Mouse (Mus musculus): ENCODE data around the gene Ugt1a6b.
"Not testable (repeated sequence)": the region's sequence is repeated elsewhere in the genome, so short reads cannot be mapped to it uniquely, and the experiment has no call there.

Ugt1a6b gene

GRCm38 (mm10) chr1:88224029-88224776 is 121.2 kb downstream of the Ugt1a6b start:
- no peak for DNase-seq (ENCODE audit: low spot score)

- DNase-seq (ENCODE audit: low spot score): not testable (repeated sequence)
Observed at GRCm38 (mm10) chr1:88225301-88225700, 122.2 kb downstream of the Ugt1a6b start.

DNA sequence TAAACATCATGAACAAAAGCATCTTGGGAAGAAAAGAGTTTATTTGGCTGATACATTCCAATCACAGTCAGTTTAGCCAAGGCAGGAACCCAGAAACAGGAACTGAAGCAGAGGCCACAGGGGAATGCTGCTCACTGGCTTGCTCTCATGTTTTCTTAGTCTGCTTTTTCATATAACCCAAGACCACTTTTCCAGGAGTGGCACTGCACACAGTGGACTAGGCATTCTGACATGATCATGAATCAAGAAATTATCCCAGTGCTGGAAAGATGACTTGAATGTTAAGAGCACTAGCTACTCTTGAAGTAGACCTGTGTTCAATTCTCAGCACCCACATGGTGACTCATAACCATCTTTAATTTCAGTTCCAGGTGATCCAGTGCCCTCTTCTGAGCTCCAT is 122.7 kb downstream of the Ugt1a6b start:
- DNase-seq (ENCODE audit: low spot score): no peak

- no peak for DNase-seq (ENCODE audit: low spot score)
Observed at GRCm38 (mm10) chr1:88226670-88227379, 123.8 kb downstream of the Ugt1a6b start, which contains the start of gene Mroh2a. Gene Mroh2a, plus strand, starts transcription at chr1:88226986.

- DNase-seq (ENCODE audit: low spot score): no peak
Observed at GRCm38 (mm10) chr1:88227482-88227881, 124.4 kb downstream of the Ugt1a6b start.

GRCm38 (mm10) chr1:88228121-88228520 is 125.1 kb downstream of the Ugt1a6b start:
- DNase-seq (ENCODE audit: low spot score): no peak

DNA sequence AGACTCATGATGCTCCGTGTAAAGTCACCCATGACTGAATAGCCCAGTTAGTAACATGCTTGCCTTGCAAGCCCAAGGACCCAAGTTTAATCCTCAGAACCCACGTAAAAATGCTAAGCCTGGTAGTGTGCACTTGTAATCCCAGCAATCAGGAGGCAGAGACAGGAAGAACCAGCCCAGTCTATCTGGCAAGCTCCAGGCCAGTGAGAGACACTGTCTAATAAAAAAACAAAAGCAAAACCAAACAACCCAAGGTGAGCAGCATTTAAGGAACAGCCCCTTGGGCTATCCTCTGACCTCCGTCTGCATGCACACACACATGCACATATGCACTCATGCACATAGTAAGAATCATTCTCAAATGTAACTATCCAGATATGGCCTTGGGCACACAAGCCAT is 126.5 kb downstream of the Ugt1a6b start:
- DNase-seq (ENCODE audit: low spot score): no peak

DNA sequence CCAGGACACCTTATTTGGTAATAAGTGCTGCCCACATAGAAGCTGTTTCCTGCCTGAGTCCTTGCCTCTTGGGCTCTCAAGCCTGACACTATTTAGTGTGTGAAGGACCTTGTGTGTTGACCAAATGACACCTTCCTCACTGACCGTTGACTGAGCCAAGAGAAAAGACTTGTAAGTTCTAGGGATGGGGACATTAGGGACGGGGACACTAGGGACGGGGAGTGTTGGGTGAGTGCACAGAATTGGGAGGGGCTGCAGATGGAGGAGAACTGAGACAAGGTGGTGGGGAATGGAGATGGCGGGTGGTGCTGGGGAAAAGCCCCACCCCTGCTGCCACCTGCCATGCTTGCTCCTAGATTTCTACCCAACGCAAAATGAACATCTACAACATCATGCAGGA is 126.9 kb downstream of the Ugt1a6b start:
- DNase-seq (ENCODE audit: low spot score): no peak

DNA sequence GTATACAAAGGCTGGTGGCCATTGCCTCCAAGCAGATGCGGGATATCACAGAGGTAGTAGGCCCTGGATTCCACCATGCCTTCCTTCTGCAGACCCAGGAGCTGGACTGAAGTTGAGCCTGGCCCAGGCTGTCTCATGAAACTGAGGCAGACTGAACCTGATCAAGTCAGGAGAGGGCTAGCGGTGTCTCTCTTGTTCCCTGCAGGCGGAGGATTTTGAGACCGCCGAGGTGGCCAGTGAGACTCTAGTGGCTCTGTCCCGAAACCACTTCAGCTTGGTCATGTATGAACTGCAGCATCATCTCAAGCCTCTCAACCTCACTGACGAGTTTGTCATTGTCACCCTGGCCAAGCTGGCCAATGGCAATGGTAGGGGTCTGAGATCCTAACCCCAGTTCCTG is 127.4 kb downstream of the Ugt1a6b start:
- no peak for DNase-seq (ENCODE audit: low spot score)

DNA sequence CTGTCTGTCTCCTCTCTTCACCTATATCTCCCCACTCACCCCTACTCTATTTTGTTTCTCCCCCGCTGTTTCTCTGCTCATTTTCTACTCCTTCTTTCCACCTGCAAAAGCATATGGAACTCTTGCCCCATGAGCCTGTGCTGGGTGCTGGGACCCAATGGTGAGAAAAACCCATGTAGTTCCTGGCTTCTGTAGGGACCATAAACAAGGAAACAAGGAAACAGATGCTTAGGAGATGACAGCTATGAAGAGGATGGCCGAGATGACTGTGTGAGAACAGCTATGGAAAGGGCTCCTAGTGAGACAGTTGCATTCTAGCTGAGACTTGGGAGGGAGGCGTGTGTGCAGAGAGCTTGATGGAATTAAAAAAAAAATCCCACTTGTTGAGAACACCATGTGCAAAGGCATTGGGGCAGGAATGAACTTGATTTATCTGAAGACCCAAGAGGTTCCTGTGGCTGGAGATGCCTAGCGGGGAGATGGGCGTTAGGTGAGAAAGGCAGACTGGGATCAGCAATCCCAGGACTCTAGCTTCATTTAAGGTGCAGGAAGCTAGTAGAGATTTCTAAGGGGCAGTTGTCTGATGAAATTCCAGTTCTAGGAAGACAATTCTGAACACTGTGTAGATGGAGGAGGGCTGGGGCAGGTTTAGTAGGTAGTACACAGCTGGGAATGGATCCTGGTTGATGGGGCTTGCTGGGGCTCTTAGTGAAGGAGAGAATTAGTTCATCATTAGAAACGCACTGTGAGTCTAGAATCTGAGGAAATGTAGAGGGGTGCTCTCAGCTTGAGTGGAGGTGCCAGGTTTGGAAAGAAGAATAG is 128.1 kb downstream of the Ugt1a6b start:
- DNase-seq (ENCODE audit: low spot score): no peak

DNA sequence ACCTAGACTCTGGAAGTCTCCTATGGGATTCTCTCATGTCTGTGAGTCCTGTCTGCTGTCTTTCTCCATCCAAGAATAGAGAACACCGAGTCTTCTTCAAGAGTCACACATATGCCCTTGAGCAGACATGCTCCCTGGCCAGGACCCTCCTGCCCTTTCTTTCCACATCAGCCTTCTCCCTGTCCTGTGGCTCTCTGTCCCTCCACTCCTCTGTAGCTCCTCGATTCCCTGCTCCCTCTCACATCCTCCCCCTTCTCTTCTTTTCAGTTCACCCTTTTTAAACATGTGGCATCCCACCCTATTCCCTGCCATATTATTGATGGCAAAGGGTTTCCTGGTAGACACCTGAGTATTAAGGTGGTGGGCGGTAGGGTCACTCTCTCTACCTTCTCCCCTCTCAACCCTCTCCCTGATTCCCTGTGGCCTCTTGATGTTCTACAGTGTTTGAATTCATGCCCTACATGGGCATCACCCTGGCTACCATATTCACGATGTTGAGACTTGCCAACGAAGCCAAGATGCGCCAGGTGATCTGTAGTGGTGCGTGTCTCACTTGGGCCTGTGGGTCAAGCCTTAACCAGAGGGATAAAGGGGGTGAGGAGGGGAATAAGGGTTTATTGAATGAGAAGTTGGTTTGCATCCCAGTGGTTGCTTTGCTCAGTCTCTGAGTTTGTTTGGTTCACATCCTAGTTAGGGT is 128.9 kb downstream of the Ugt1a6b start:
- DNase-seq (ENCODE audit: low spot score): no peak

- DNase-seq (ENCODE audit: low spot score): no peak
Observed at GRCm38 (mm10) chr1:88232664-88233380, 129.8 kb downstream of the Ugt1a6b start.

DNA sequence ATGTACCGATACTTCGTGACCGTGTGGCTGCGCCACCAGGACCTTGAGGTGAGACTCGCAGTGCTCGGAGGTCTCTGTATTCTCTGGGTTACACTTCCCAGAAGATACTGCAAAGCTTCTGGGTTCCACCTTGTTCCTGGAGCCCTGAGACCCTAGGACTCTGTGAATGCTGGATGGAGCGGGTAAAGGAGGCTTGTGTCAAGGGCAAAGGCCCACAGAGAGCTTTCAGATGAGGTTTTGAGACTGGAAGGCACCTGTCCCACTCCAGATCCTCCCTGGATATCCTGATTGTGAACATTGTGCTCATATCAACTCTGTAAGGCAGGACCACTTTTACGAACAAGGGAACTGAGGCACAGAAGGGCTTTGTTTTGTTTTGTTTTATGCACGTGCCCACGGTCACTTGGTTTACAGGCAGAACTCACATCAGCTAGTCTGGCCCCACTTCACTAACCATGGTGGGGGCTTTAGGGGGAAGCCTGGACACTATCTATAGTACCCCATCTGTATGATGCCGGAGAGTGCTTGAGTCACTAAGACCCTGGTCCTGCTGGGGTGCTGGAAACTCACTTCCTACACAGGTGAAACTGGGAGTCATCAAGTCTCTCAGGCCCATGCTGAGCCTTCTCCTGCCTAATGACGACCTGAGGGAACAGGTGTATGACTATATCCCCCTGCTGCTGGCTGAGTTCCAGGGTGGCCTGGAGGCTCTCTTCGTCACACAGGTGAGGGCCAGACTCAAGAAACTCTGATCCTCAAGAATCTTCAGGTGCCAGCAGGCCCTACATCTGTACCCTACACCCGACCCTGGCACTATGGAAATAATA is 130.6 kb downstream of the Ugt1a6b start:
- DNase-seq (ENCODE audit: low spot score): no peak

GRCm38 (mm10) chr1:88234248-88234610 is 131.2 kb downstream of the Ugt1a6b start:
- DNase-seq (ENCODE audit: low spot score): no peak

GRCm38 (mm10) chr1:88234646-88235045 is 131.6 kb downstream of the Ugt1a6b start:
- DNase-seq (ENCODE audit: low spot score): no peak

DNA sequence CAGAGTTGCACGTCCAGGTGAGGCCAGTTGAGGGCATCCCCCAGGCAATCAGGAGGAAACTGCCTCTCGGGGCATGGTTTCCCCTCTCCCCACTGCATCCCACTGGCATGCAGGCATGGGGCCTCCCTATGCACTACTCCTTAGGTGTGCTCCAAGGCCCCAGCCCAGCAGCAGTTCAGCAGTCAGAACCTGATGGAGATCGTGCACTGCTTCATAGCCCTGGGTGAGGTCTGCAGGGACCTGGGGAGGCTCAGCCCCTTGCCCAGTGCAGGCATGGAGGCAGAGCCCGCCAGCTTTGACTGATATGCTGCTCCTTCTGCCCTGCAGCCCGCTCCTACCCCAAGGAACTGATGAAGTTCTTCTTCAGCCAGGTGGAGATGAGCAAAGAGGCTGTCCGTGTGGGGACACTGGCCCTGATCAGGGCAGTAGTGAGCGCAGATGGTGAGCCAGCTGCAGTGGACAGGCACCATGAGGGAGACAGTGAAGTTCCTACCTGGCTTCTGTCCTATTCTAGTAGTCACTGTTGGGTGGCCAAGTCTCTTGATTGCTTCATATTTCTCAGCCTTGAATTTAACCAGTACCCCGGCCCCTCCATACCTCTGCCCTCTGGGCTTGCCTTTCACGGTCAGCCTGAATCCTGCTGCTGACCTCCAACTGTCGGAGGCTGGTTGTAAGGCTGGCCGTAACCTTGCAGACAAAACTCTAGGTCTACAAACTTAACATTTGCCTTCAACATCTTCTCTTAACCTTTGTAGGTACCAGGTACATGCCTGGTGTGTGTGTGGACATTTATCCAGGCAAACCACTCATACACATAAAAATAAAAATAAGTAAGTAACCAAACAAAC is 132.2 kb downstream of the Ugt1a6b start:
- DNase-seq (ENCODE audit: low spot score): no peak

DNA sequence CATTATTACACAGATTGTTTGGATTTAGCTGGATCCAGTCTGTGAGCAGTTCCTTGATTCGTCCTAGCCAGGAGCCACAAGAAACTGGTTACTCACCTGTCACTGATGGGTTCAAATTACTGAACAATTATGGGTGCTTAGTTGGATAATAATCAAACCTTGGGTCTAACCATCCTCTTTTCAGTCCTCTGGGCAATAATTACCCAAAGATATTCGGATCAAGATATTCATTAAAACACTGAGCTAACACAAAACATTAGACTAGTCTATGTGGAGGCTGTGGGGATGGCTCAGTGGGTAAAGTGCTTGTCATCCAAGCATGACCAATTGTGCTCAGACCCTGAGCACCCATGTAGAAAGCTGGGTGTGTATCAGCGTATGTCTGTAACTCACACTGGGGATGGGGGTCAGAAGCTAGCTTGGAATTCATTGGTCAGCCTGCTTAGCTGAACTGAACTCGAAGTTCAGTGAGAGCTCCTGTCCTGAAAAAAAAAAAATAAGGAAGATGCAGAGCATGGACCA is 132.9 kb downstream of the Ugt1a6b start:
- DNase-seq (ENCODE audit: low spot score): no peak

DNA sequence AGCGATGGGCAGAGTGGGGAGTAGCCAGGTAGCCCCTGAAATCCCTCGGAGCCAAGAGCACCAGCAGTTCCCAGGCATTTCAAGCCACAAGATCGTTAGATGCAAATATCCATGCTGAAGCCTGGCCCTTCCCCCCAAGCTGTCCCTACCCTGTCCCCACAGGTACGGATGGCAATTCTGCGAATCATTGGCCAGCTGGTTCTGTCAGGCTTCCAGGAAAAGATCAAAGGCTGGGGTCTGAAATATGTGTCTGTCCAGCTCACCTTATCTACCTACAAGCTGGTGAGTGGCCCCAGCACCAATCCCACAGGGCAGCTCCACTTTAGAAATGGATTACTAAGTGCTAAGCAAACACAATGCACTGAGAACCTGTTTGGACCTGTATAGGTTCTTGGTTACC is 134.3 kb downstream of the Ugt1a6b start:
- DNase-seq (ENCODE audit: low spot score): no peak

GRCm38 (mm10) chr1:88238771-88239170 is 135.7 kb downstream of the Ugt1a6b start:
- no peak for DNase-seq (ENCODE audit: low spot score)

Data from embryo, embryonic 10.5 days (tissue).